Mouse (Mus musculus) midbrain, postnatal 0 days (tissue): ENCODE results near the gene Cldn5. TPM values are rescaled to one million over a fixed set of nuclear protein-coding genes. Genes with fewer than 3 reads are reported as not detected.

Experiments
- ATAC-seq: fragments of 200-750 bp; cut with Nextera tagmentation; 2 replicates; pipeline ENCODE4 v1.8.0; 2017; ENCODE audit warnings: moderate number of reproducible peaks, mild to moderate bottlenecking, moderate TSS enrichment, moderate library complexity; ENCODE audit not compliant: low FRiP score
- DNase-seq: peaks from one replicate; pipeline ENCODE4 v3.0.0-alpha.2; 2015; ENCODE audit warnings: low spot score
- H3K27ac ChIP-seq: fragments of 300-500 bp; sonication (generic); 2 replicates; pipeline ENCODE4 v1.5.1; 2014; ENCODE audit warnings: low read depth, mild to moderate bottlenecking, low read length, mixed read lengths
- H3K27me3 ChIP-seq: fragments of 300-500 bp; sonication (generic); 2 replicates; pipeline ENCODE4 v1.6.1; 2014; ENCODE audit warnings: low read length, control low read depth, mixed read lengths; ENCODE audit not compliant: insufficient read depth
- H3K36me3 ChIP-seq: fragments of 300-500 bp; sonication (generic); 2 replicates; pipeline ENCODE4 v1.6.1; 2014; ENCODE audit warnings: low read length, control low read depth, mixed read lengths; ENCODE audit not compliant: insufficient read depth
- H3K4me1 ChIP-seq: fragments of 300-500 bp; sonication (generic); 2 replicates; pipeline ENCODE4 v1.6.1; 2014; ENCODE audit warnings: mild to moderate bottlenecking, control low read depth, antibody characterized with exemption, low read length, mixed read lengths; ENCODE audit not compliant: insufficient read depth
- H3K4me2 ChIP-seq: fragments of 300-500 bp; sonication (generic); 2 replicates; pipeline ENCODE4 v1.6.1; 2014; ENCODE audit warnings: low read depth, mild to moderate bottlenecking, low read length, mixed read lengths; ENCODE audit not compliant: poor library complexity, severe bottlenecking
- H3K4me3 ChIP-seq: fragments of 300-500 bp; sonication (generic); 2 replicates; pipeline ENCODE4 v1.5.1; 2014; ENCODE audit warnings: low read depth, mild to moderate bottlenecking, low read length, moderate library complexity
- H3K9ac ChIP-seq: fragments of 300-500 bp; sonication (generic); replicated peaks from 2 replicates; pipeline ENCODE4 v1.6.1; 2014; ENCODE audit warnings: mild to moderate bottlenecking, low read length, moderate library complexity, mixed read lengths; ENCODE audit not compliant: poor library complexity, severe bottlenecking
- H3K9me3 ChIP-seq: fragments of 300-500 bp; sonication (generic); 2 replicates; pipeline ENCODE4 v1.6.1; 2016; ENCODE audit warnings: low read length, control low read depth
- CTCF ChIP-seq: IDR thresholded peaks from 2 replicates; pipeline ENCODE4 v1.5.1; 2016; ENCODE audit warnings: antibody characterized with exemption, mild to moderate bottlenecking
- WGBS: fragments of 180-500 bp; shearing (Covaris S2); extraction: QIAGEN DNeasy Blood & Tissue Kit; methylation state at CpG from one replicate; pipeline ENCODE4 v1.1.7; 2014; 5-methylcytosine and 5-hydroxymethylcytosine counted together
- polyA plus RNA-seq: library from polyadenylated mRNA; unstranded; fragments of >200 nt; fragmentation: Nextera tagmentation; extraction: Ambion mirVana; gene quantifications from 2 replicates; pipeline ENCODE4 v1.2.1, GENCODE M21; 2015
- total RNA-seq: library from RNA; depleted of rRNA; stranded (reverse); fragments of >200 nt; gene quantifications from 2 replicates; pipeline ENCODE4 v1.2.3, GENCODE M21; 2014

The Cldn5 gene
- total and polyA plus RNA-seq, 2 experiments from 2014 or later = 115 to 139 TPM

- no peak for TF ChIP-seq CTCF
- Histone ChIP-seq H3K9ac (no peak overlapping the region), H3K4me2 (no peak overlapping the region), H3K4me1 (peaks cover 4% of the 10 kb centered on the region; the same call in 1 of the 2 replicates), H3K27me3 (peaks cover 39% of the 10 kb centered on the region), H3K4me3 (peak overlapping the region; percentile 43; the same call in 1 of the 2 replicates), H3K36me3 (no peaks in the 10 kb centered on the region), H3K9me3 (no peaks in the 10 kb centered on the region), H3K27ac (no peak overlapping the region)
- ATAC-seq (no peak), DNase-seq (no peak)
- WGBS = 45% methylated on average over 2 of the region's 2 CpGs
These were observed 1.8 kb downstream of the Cldn5 start for GRCm38 (mm10) chr16:18778461-18778860.

- no peak overlapping the region for H3K9ac ChIP-seq
- WGBS = 93% methylated on average over 10 of the region's 10 CpGs
- peaks cover 4% of the 10 kb centered on the region; the same call in 1 of the 2 replicates for H3K4me1 ChIP-seq
- ATAC-seq (no peak), DNase-seq (no peak)
- no peaks in the 10 kb centered on the region for H3K36me3 ChIP-seq
- H3K9me3 ChIP-seq = no peaks in the 10 kb centered on the region
- no peak for TF ChIP-seq CTCF
- no peak overlapping the region for H3K27ac ChIP-seq
- no peak overlapping the region for H3K4me3 ChIP-seq
- H3K27me3 ChIP-seq = peaks cover 22% of the 10 kb centered on the region
- H3K4me2 ChIP-seq = no peak overlapping the region
These were observed 5.2 kb downstream of the Cldn5 start for GRCm38 (mm10) chr16:18781810-18782209.

- no peaks in the 10 kb centered on the region for H3K9me3 ChIP-seq
- H3K4me1 ChIP-seq = no peaks in the 10 kb centered on the region
- 94% methylated on average over 7 of the region's 7 CpGs for WGBS
- ATAC-seq (no peak), DNase-seq (no peak)
- no peak overlapping the region for H3K9ac ChIP-seq
- no peaks in the 10 kb centered on the region for H3K36me3 ChIP-seq
- TF ChIP-seq CTCF = no peak
- H3K4me2 ChIP-seq = no peak overlapping the region
- no peaks in the 10 kb centered on the region for H3K27me3 ChIP-seq
- H3K4me3 ChIP-seq = no peak overlapping the region
- H3K27ac ChIP-seq = no peak overlapping the region
These were observed 8.4 kb downstream of the Cldn5 start for GRCm38 (mm10) chr16:18785025-18785424.

- Histone ChIP-seq H3K27me3 (no peaks in the 10 kb centered on the region), H3K4me1 (no peaks in the 10 kb centered on the region), H3K4me2 (no peak overlapping the region), H3K27ac (no peak overlapping the region), H3K9ac (no peak overlapping the region), H3K9me3 (no peaks in the 10 kb centered on the region), H3K4me3 (no peak overlapping the region), H3K36me3 (no peaks in the 10 kb centered on the region)
- no peak for ATAC-seq
- DNase-seq = no peak
- no peak for TF ChIP-seq CTCF
- 73% methylated on average over 1 of the region's 1 CpGs for WGBS
These were observed 8.8 kb downstream of the Cldn5 start for GRCm38 (mm10) chr16:18785485-18785884.

- WGBS = 95% methylated on average over 10 of the region's 10 CpGs
- Histone ChIP-seq H3K4me3 (no peak overlapping the region), H3K36me3 (no peaks in the 10 kb centered on the region), H3K4me2 (no peak overlapping the region), H3K9me3 (no peaks in the 10 kb centered on the region), H3K27me3 (no peaks in the 10 kb centered on the region), H3K27ac (no peak overlapping the region), H3K9ac (no peak overlapping the region), H3K4me1 (no peaks in the 10 kb centered on the region)
- no peak for TF ChIP-seq CTCF
- no peak for DNase-seq
- no peak for ATAC-seq
These were observed 10.0 kb downstream of the Cldn5 start for GRCm38 (mm10) chr16:18786652-18787051.

- H3K36me3 ChIP-seq = no peaks in the 10 kb centered on the region
- H3K27me3 ChIP-seq = no peaks in the 10 kb centered on the region
- H3K4me2 ChIP-seq = no peak overlapping the region
- H3K4me3 ChIP-seq = no peak overlapping the region
- WGBS = 92% methylated on average over 10 of the region's 10 CpGs
- DNase-seq (no peak), ATAC-seq (no peak)
- H3K9me3 ChIP-seq = no peaks in the 10 kb centered on the region
- H3K4me1 ChIP-seq = no peaks in the 10 kb centered on the region
- H3K9ac ChIP-seq = no peak overlapping the region
- no peak for TF ChIP-seq CTCF
- H3K27ac ChIP-seq = no peak overlapping the region
These were observed 12.2 kb downstream of the Cldn5 start for GRCm38 (mm10) chr16:18788627-18789406.
